ENCODE assay signal across 18 mouse cellular contexts in the genomic region with DNA sequence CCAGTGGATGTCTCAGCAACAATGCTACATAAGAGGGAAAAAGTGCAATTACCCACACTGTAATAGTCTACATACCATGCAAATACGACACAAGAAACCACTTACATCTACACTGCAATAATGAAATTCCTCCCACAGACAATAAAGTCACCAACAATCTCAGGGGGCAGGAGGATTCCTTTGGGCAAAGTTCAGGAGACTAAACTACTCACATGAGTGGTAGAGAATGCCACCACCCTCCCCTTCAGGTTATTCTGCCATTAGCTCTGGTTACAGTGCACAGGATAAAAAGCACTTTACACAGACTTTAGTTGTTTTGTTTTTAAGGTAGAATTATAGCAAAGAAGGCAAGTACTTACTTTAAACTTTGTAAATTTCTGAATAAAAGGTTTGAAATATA.
"Had no signal": no experiment of that assay in that cellular context is flagged by ENCODE, and none has a peak within 500 bp of the region (broad histone marks: within the 10 kb centered on the region; RNA-seq: fewer than 3 reads in every experiment).

No protein-coding gene starts in this region.

- DNase-seq: lung, embryonic 14.5 days; lung, postnatal 10 days; lung, postnatal 4 days; midbrain, embryonic 14.5 days; retina, postnatal 1 day; right cerebral cortex, adult 18-20 months; right cerebral cortex, postnatal 25 days; right cerebral cortex, postnatal 4 days; spleen, adult 18-20 months; thymus, adult 18-20 months; thymus, postnatal 14 days; thymus, postnatal 36 days had no signal

- H3K4me3 ChIP-seq: midbrain, embryonic 10.5 days; midbrain, embryonic 12.5 days; myocyte; neural tube, embryonic 13.5 days; neural tube, embryonic 15.5 days had no signal

- H3K9me3 ChIP-seq: midbrain, embryonic 10.5 days; midbrain, embryonic 12.5 days; neural tube, embryonic 13.5 days; neural tube, embryonic 15.5 days had no signal

- H3K4me2 ChIP-seq: lung, embryonic 14.5 days; midbrain, embryonic 12.5 days; neural tube, embryonic 13.5 days; neural tube, embryonic 15.5 days had no signal

- H3K27me3 ChIP-seq: midbrain, embryonic 12.5 days; neural tube, embryonic 13.5 days; neural tube, embryonic 15.5 days had no signal

- ATAC-seq: midbrain, embryonic 16.5 days had no signal

- H3K4me1 ChIP-seq: midbrain, embryonic 10.5 days; midbrain, embryonic 12.5 days; neural tube, embryonic 13.5 days; neural tube, embryonic 15.5 days had no signal

- H3K27ac ChIP-seq: midbrain, embryonic 10.5 days; midbrain, embryonic 12.5 days; neural tube, embryonic 13.5 days; neural tube, embryonic 15.5 days had no signal

- H3K9ac ChIP-seq: lung, embryonic 14.5 days; midbrain, embryonic 12.5 days; neural tube, embryonic 13.5 days; neural tube, embryonic 15.5 days had no signal
